Mouse (Mus musculus): Measurements from ENCODE around the gene Neurl4. TPM values are rescaled to one million over a fixed set of nuclear protein-coding genes. Genes with fewer than 3 reads are reported as not detected.

Gene Neurl4
- polyA plus RNA-seq, 1 experiment from 2014 or later, result 9.7 TPM

GRCm38 (mm10) chr11:69934169-69934568 is 33.3 kb downstream of the Neurl4 start:
- H3K9ac ChIP-seq (ENCODE audit: low read depth, low read length), result no peak overlapping the region; the same call in 1 of the 2 replicates
- H3K9me3 ChIP-seq (replicated peaks; ENCODE audit: low read length), result no peaks in the 10 kb centered on the region
- WGBS, result under 1% methylated on average over 18 of the region's 18 CpGs
- DNase-seq (ENCODE audit: low spot score) (peak; percentile 96), ATAC-seq (replicated peaks; ENCODE audit: low FRiP score, low read depth) (0 out of 2 replicates have a peak, but pooled peaks have one; percentile 12)
- no peaks in the 10 kb centered on the region for H3K36me3 ChIP-seq (ENCODE audit: insufficient read depth, low read length)
- no peaks in the 10 kb centered on the region; the same call in 1 of the 2 replicates for H3K27me3 ChIP-seq (ENCODE audit: insufficient read depth, low read length)
- H3K4me1 ChIP-seq (replicated peaks; ENCODE audit: insufficient read depth, low read length), result peaks cover 24% of the 10 kb centered on the region
- H3K4me2 ChIP-seq (ENCODE audit: low read length), result peak overlapping the region; percentile 42
- no peak overlapping the region; the same call in 1 of the 2 replicates for H3K4me3 ChIP-seq (replicated peaks; ENCODE audit: low read depth, low read length)
- no peak overlapping the region for H3K27ac ChIP-seq
- TF ChIP-seq CTCF (IDR thresholded peaks at IDR 0.05; ENCODE audit: low read depth), result peak; percentile 98

GRCm38 (mm10) chr11:69934681-69935080 is 33.8 kb downstream of the Neurl4 start:
- ATAC-seq (replicated peaks; ENCODE audit: low FRiP score, low read depth), result no peak
- Histone ChIP-seq H3K27me3 (ENCODE audit: insufficient read depth, low read length) (no peaks in the 10 kb centered on the region; the same call in 1 of the 2 replicates), H3K9me3 (replicated peaks; ENCODE audit: low read length) (no peaks in the 10 kb centered on the region), H3K4me2 (ENCODE audit: low read length) (peak overlapping the region; percentile 42), H3K36me3 (ENCODE audit: insufficient read depth, low read length) (no peaks in the 10 kb centered on the region), H3K4me3 (replicated peaks; ENCODE audit: low read depth, low read length) (0 out of 2 replicates have a peak overlapping the region, but pooled peaks have one; percentile 47), H3K4me1 (replicated peaks; ENCODE audit: insufficient read depth, low read length) (peaks cover 24% of the 10 kb centered on the region), H3K27ac (0 out of 2 replicates have a peak overlapping the region, but pooled peaks have one; percentile 6), H3K9ac (ENCODE audit: low read depth, low read length) (no peak overlapping the region)
- 17% methylated on average over 6 of the region's 6 CpGs for WGBS
- no peak for DNase-seq (ENCODE audit: low spot score)
- TF ChIP-seq CTCF (IDR thresholded peaks at IDR 0.05; ENCODE audit: low read depth), result no peak

GRCm38 (mm10) chr11:69935137-69935879 is 34.4 kb downstream of the Neurl4 start, which contains the start of gene Ybx2:
Gene Ybx2 (plus strand): TSS chr11:69935796.
- Histone ChIP-seq H3K27ac (peak within 1 kb of the TSS; percentile 80), H3K4me2 (ENCODE audit: low read length) (peak within 1 kb of the TSS; percentile 99), H3K27me3 (ENCODE audit: insufficient read depth, low read length) (no peaks in the 10 kb centered on the region; the same call in 1 of the 2 replicates), H3K9me3 (replicated peaks; ENCODE audit: low read length) (no peaks in the 10 kb centered on the region), H3K4me3 (replicated peaks; ENCODE audit: low read depth, low read length) (peak within 1 kb of the TSS; percentile 47), H3K36me3 (ENCODE audit: insufficient read depth, low read length) (no peaks in the 10 kb centered on the region), H3K4me1 (replicated peaks; ENCODE audit: insufficient read depth, low read length) (peaks cover 24% of the 10 kb centered on the region), H3K9ac (ENCODE audit: low read depth, low read length) (peak within 1 kb of the TSS; percentile 68)
- ATAC-seq (replicated peaks; ENCODE audit: low FRiP score, low read depth), result peak; percentile 84
- peak; percentile 89 for DNase-seq (ENCODE audit: low spot score)
- TF ChIP-seq CTCF (IDR thresholded peaks at IDR 0.05; ENCODE audit: low read depth), result peak; percentile 26; the same call in 1 of the 2 replicates
- 3% methylated on average over 55 of the region's 62 CpGs for WGBS

- Histone ChIP-seq H3K4me2 (ENCODE audit: low read length) (peak overlapping the region; percentile 99), H3K27me3 (ENCODE audit: insufficient read depth, low read length) (no peaks in the 10 kb centered on the region; the same call in 1 of the 2 replicates), H3K9ac (ENCODE audit: low read depth, low read length) (peak overlapping the region; percentile 68), H3K9me3 (replicated peaks; ENCODE audit: low read length) (no peaks in the 10 kb centered on the region), H3K27ac (peak overlapping the region; percentile 80), H3K36me3 (ENCODE audit: insufficient read depth, low read length) (no peaks in the 10 kb centered on the region), H3K4me3 (replicated peaks; ENCODE audit: low read depth, low read length) (peak overlapping the region; percentile 47), H3K4me1 (replicated peaks; ENCODE audit: insufficient read depth, low read length) (peaks cover 24% of the 10 kb centered on the region)
- TF ChIP-seq CTCF (IDR thresholded peaks at IDR 0.05; ENCODE audit: low read depth), result no peak
- WGBS, result under 1% methylated on average over 30 of the region's 30 CpGs
- 0 out of 2 replicates have a peak, but pooled peaks have one; percentile 8 for ATAC-seq (replicated peaks; ENCODE audit: low FRiP score, low read depth)
- peak; percentile 48 for DNase-seq (ENCODE audit: low spot score)
Measured at GRCm38 (mm10) chr11:69936156-69936555, 35.3 kb downstream of the Neurl4 start.

- Histone ChIP-seq H3K4me3 (replicated peaks; ENCODE audit: low read depth, low read length) (peak overlapping the region; percentile 47; the same call in 1 of the 2 replicates), H3K9me3 (replicated peaks; ENCODE audit: low read length) (no peaks in the 10 kb centered on the region), H3K36me3 (ENCODE audit: insufficient read depth, low read length) (no peaks in the 10 kb centered on the region), H3K4me1 (replicated peaks; ENCODE audit: insufficient read depth, low read length) (peaks cover 24% of the 10 kb centered on the region), H3K27ac (peak overlapping the region; percentile 80), H3K4me2 (ENCODE audit: low read length) (peak overlapping the region; percentile 99), H3K9ac (ENCODE audit: low read depth, low read length) (peak overlapping the region; percentile 68; the same call in 1 of the 2 replicates), H3K27me3 (ENCODE audit: insufficient read depth, low read length) (no peaks in the 10 kb centered on the region; the same call in 1 of the 2 replicates)
- WGBS, result 26% methylated on average over 9 of the region's 9 CpGs
- no peak for DNase-seq (ENCODE audit: low spot score)
- no peak for TF ChIP-seq CTCF (IDR thresholded peaks at IDR 0.05; ENCODE audit: low read depth)
- ATAC-seq (replicated peaks; ENCODE audit: low FRiP score, low read depth), result no peak
Measured at GRCm38 (mm10) chr11:69936714-69937347, 36.0 kb downstream of the Neurl4 start.

GRCm38 (mm10) chr11:69937385-69937784 is 36.5 kb downstream of the Neurl4 start:
- H3K4me2 ChIP-seq (ENCODE audit: low read length), result no peak overlapping the region
- peaks cover 24% of the 10 kb centered on the region for H3K4me1 ChIP-seq (replicated peaks; ENCODE audit: insufficient read depth, low read length)
- ATAC-seq (replicated peaks; ENCODE audit: low FRiP score, low read depth) (no peak), DNase-seq (ENCODE audit: low spot score) (no peak)
- no peak for TF ChIP-seq CTCF (IDR thresholded peaks at IDR 0.05; ENCODE audit: low read depth)
- H3K9me3 ChIP-seq (replicated peaks; ENCODE audit: low read length), result no peaks in the 10 kb centered on the region
- H3K36me3 ChIP-seq (ENCODE audit: insufficient read depth, low read length), result no peaks in the 10 kb centered on the region
- 24% methylated on average over 4 of the region's 4 CpGs for WGBS
- H3K9ac ChIP-seq (ENCODE audit: low read depth, low read length), result no peak overlapping the region
- H3K27ac ChIP-seq, result peak overlapping the region; percentile 80
- H3K4me3 ChIP-seq (replicated peaks; ENCODE audit: low read depth, low read length), result no peak overlapping the region
- no peaks in the 10 kb centered on the region; the same call in 1 of the 2 replicates for H3K27me3 ChIP-seq (ENCODE audit: insufficient read depth, low read length)
